In the genomic region with DNA sequence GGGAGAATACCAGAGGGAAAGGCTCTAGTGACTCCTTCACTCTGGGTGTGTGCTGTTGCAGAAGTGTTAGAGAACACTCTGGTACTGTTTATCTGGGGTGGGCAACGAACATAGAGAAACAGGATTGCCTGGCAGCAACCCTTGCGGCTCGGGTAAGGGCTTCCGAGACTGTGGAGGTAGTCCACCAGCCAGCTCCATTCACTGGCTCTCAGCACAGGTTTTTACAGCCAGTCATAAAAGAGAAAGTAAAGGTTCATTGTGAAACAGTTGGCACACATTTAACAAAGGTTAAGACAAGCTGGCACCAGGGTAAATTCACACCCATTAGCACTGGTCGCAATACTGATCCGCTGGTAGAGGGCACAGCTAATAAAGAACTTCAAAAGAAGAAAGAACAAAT, we compare ENCODE assay signal across 27 mouse cellular contexts.
DNase-seq lines count a peak whose midpoint lies in the region; ATAC-seq and TF ChIP-seq lines count a peak whose summit lies in the region.
"Had no signal": no experiment of that assay in that cellular context is flagged by ENCODE, and none has a peak within 500 bp of the region (broad histone marks: within the 10 kb centered on the region; RNA-seq: fewer than 3 reads in every experiment).

No protein-coding gene starts in this region.

- 80% methylated on average over 6 of the region's 6 CpGs for whole genome bisulfite sequencing in heart, embryonic 11.5 days (ENCODE audit: insufficient replicate concordance)
- WGBS in small intestine, adult 2 months: 25% methylated on average over 6 of the region's 6 CpGs

- H3K4me3 ChIP-seq in heart, embryonic 11.5 days (ENCODE audit: low read depth, low read length): no peak overlapping the region
- H3K4me3 ChIP-seq in small intestine, adult 2 months (ENCODE audit: low read depth, low read length): peak overlapping the region; percentile 6; the same call in 1 of the 2 replicates
- H3K4me3 ChIP-seq: embryonic facial prominence, embryonic 15.5 days; heart, adult 2 months; heart, embryonic 15.5 days; hindbrain, embryonic 13.5 days; layer of hippocampus, adult 2 months; limb, embryonic 12.5 days; liver, embryonic 15.5 days; midbrain, embryonic 15.5 days; neural tube, embryonic 13.5 days; stomach, embryonic 15.5 days had no signal

- H3K9me3 ChIP-seq in heart, embryonic 11.5 days (replicated peaks; ENCODE audit: control insufficient read depth, low read length): no peaks in the 10 kb centered on the region
- H3K9me3 ChIP-seq: embryonic facial prominence, embryonic 15.5 days; heart, embryonic 15.5 days; hindbrain, embryonic 13.5 days; limb, embryonic 12.5 days; liver, embryonic 15.5 days; midbrain, embryonic 15.5 days; neural tube, embryonic 13.5 days; stomach, embryonic 15.5 days had no signal

- TF ChIP-seq POLR2A in small intestine, adult 2 months (IDR thresholded peaks at IDR 0.05; ENCODE audit: low read depth, low read length): no peak

- no peak for ATAC-seq in heart, embryonic 11.5 days (replicated peaks; ENCODE audit: insufficient number of reproducible peaks, low FRiP score, low TSS enrichment)
- no peak for ATAC-seq in frontal cortex, adult (ENCODE audit: low TSS enrichment)
- ATAC-seq: midbrain, embryonic 15.5 days had no signal

- no peak overlapping the region for H3K27ac ChIP-seq in heart, embryonic 11.5 days (ENCODE audit: low read depth, low read length)
- peak overlapping the region; percentile 70 for H3K27ac ChIP-seq in small intestine, adult 2 months (ENCODE audit: insufficient read depth, low read depth, low read length)
- H3K27ac ChIP-seq: embryonic facial prominence, embryonic 15.5 days; heart, adult 2 months; heart, embryonic 15.5 days; hindbrain, embryonic 13.5 days; layer of hippocampus, adult 2 months; liver, embryonic 15.5 days; macrophage; midbrain, embryonic 15.5 days; neural tube, embryonic 13.5 days; stomach, embryonic 15.5 days had no signal

- H3K27me3 ChIP-seq in heart, embryonic 11.5 days (ENCODE audit: control insufficient read depth, insufficient read depth, low read length): no peaks in the 10 kb centered on the region
- no peaks in the 10 kb centered on the region for H3K27me3 ChIP-seq in small intestine, adult 2 months (ENCODE audit: control insufficient read depth, insufficient read depth, low read length)
- H3K27me3 ChIP-seq: embryonic facial prominence, embryonic 15.5 days; heart, embryonic 15.5 days; hindbrain, embryonic 13.5 days; limb, embryonic 12.5 days; liver, embryonic 15.5 days; midbrain, embryonic 15.5 days; stomach, embryonic 15.5 days had no signal

- peak; percentile 27 for DNase-seq in heart, adult 11 months
- DNase-seq in lung, postnatal 25 days (ENCODE audit: low spot score): peak; percentile 23
- DNase-seq in lung, postnatal 10 days: no peak
- peak; percentile 72 for DNase-seq in gonadal fat pad, adult 2 months (ENCODE audit: low read depth)
- no peak for DNase-seq in cerebellum, adult 11 months
- DNase-seq: adrenal gland, postnatal 25 days; cerebellum, adult 9-11 months; gastrocnemius, postnatal 10 days; heart, adult 2 months; heart, postnatal 36 days; kidney, adult 8-10 months; kidney, postnatal 14 days; layer of hippocampus, postnatal 36 days; thymus, adult 18-20 months had no signal

- H3K36me3 ChIP-seq in heart, embryonic 11.5 days (ENCODE audit: control insufficient read depth, insufficient read depth, low read length): no peaks in the 10 kb centered on the region
- no peaks in the 10 kb centered on the region for H3K36me3 ChIP-seq in small intestine, adult 2 months (ENCODE audit: control insufficient read depth, insufficient read depth, low read length)
- H3K36me3 ChIP-seq: embryonic facial prominence, embryonic 15.5 days; heart, embryonic 15.5 days; hindbrain, embryonic 13.5 days; limb, embryonic 12.5 days; liver, embryonic 15.5 days; midbrain, embryonic 15.5 days; neural tube, embryonic 13.5 days; stomach, embryonic 15.5 days had no signal

- H3K9ac ChIP-seq in heart, embryonic 11.5 days (ENCODE audit: low read depth, low read length): no peak overlapping the region
- H3K9ac ChIP-seq: embryonic facial prominence, embryonic 15.5 days; heart, embryonic 15.5 days; hindbrain, embryonic 13.5 days; limb, embryonic 12.5 days; liver, embryonic 15.5 days; midbrain, embryonic 15.5 days; neural tube, embryonic 13.5 days; stomach, embryonic 15.5 days had no signal

- TF ChIP-seq CTCF in small intestine, adult 2 months (IDR thresholded peaks at IDR 0.05; ENCODE audit: extremely low read depth, insufficient read length, insufficient replicate concordance, low read depth, low read length): no peak

- no peak overlapping the region for H3K4me2 ChIP-seq in heart, embryonic 11.5 days
- H3K4me2 ChIP-seq: heart, embryonic 15.5 days; hindbrain, embryonic 13.5 days; limb, embryonic 12.5 days; liver, embryonic 15.5 days; midbrain, embryonic 15.5 days; neural tube, embryonic 13.5 days; stomach, embryonic 15.5 days had no signal

- H3K4me1 ChIP-seq in heart, embryonic 11.5 days (ENCODE audit: control insufficient read depth, insufficient read depth, low read length): no peaks in the 10 kb centered on the region
- H3K4me1 ChIP-seq in small intestine, adult 2 months (ENCODE audit: control insufficient read depth, insufficient read depth, insufficient read length, low read length): peaks cover 7% of the 10 kb centered on the region; the same call in 1 of the 2 replicates
- H3K4me1 ChIP-seq: embryonic facial prominence, embryonic 15.5 days; heart, embryonic 15.5 days; hindbrain, embryonic 13.5 days; liver, embryonic 15.5 days; midbrain, embryonic 15.5 days; stomach, embryonic 15.5 days had no signal

Comparison
In these comparisons a context has a peak if more than half of its experiments do, and no peak if none do; other contexts are left out.
1. DNase-seq: peak in heart, adult 11 months (single experiment), lung, postnatal 25 days (single experiment) and gonadal fat pad, adult 2 months (single experiment); none in lung, postnatal 10 days (single experiment) and cerebellum, adult 11 months (single experiment).